Mouse (Mus musculus) heart, adult 2 months (tissue): ENCODE measurements around the gene Smpdl3b.

Experiments used
- CTCF ChIP-seq: fragments of 200-600 bp; IDR thresholded peaks from 2 replicates; pipeline ENCODE4 v1.8.1; 2022; ENCODE audit warnings: antibody characterized with exemption, mild to moderate bottlenecking, moderate library complexity
- EP300 ChIP-seq: fragments of 200-500 bp; IDR thresholded peaks from 2 replicates; pipeline ENCODE4 v1.6.1; 2011; ENCODE audit warnings: low read depth, low read length, control low read depth; ENCODE audit not compliant: insufficient read depth
- POLR2A ChIP-seq: fragments of 200-500 bp; IDR thresholded peaks from 2 replicates; pipeline ENCODE4 v1.6.1; 2011; ENCODE audit warnings: mild to moderate bottlenecking, low read depth, low read length, control low read depth; ENCODE audit not compliant: insufficient read depth

- TF ChIP-seq CTCF (no peak), EP300 (no peak), POLR2A (no peak)
Observed at GRCm38 (mm10) chr4:132746911-132747517, 10.0 kb downstream of the Smpdl3b start.
